Comparison of ENCODE assay signal across 9 mouse cellular contexts in the genomic region with DNA sequence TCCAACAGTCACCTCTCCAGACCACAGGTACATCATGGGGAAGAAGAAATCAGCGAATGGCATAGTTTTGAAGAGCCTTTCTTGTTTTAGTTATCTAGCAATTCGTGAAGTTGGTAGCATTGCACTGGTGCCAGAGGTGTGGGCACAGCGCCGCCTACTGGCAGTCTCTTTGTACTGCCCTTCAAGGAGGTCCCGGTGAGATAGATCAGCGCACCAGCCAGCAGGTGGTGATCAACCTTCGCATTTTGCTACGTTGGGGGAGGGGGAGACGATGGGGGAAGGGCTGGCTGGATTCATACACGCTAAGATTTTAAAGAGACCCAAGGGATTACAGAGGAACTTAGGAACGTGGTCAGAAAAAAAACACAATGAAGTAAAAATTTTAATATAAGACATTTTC.
DNase-seq lines count a peak whose midpoint lies in the region; ATAC-seq and TF ChIP-seq lines count a peak whose summit lies in the region.
"Had no signal": no experiment of that assay in that cellular context is flagged by ENCODE, and none has a peak within 500 bp of the region (broad histone marks: within the 10 kb centered on the region; RNA-seq: fewer than 3 reads in every experiment).

No protein-coding gene starts in this region.

- no peak overlapping the region for H3K4me2 ChIP-seq in forebrain, embryonic 14.5 days (ENCODE audit: low read length)

- under 1% methylated on average over 11 of the region's 11 CpGs for WGBS in forebrain, embryonic 14.5 days
- 1% methylated on average over 11 of the region's 11 CpGs for WGBS in large intestine, adult 2 months
- 3% methylated on average over 11 of the region's 11 CpGs for WGBS in lung, adult 2 months
- under 1% methylated on average over 11 of the region's 11 CpGs for WGBS in olfactory bulb, adult 2 months
- 2% methylated on average over 11 of the region's 11 CpGs for WGBS in thymus, adult 2 months

- no peak overlapping the region for H3K27ac ChIP-seq in ES-Bruce4 (ENCODE audit: insufficient read depth, low read length)
- no peak overlapping the region for H3K27ac ChIP-seq in forebrain, embryonic 14.5 days (ENCODE audit: low read depth, low read length)
- no peak overlapping the region for H3K27ac ChIP-seq in olfactory bulb, adult 2 months (ENCODE audit: insufficient read depth, low read depth, low read length)
- H3K27ac ChIP-seq in thymus, adult 2 months (ENCODE audit: control insufficient read depth, insufficient read depth, low read length), result no peak overlapping the region
- H3K27ac ChIP-seq: macrophage had no signal

- no peaks in the 10 kb centered on the region for H3K27me3 ChIP-seq in ES-Bruce4 (ENCODE audit: control insufficient read depth, insufficient read depth, low read length, poor library complexity, severe bottlenecking)
- H3K27me3 ChIP-seq in forebrain, embryonic 14.5 days (replicated peaks; ENCODE audit: control insufficient read depth, insufficient read depth, low read length), result no peaks in the 10 kb centered on the region
- H3K27me3 ChIP-seq in thymus, adult 2 months (ENCODE audit: control insufficient read depth, insufficient read depth, low read length), result no peaks in the 10 kb centered on the region

- TF ChIP-seq POLR2A in ES-Bruce4 (IDR thresholded peaks at IDR 0.05; ENCODE audit: insufficient read depth, low read length), result no peak
- TF ChIP-seq POLR2A in lung, adult 2 months (IDR thresholded peaks at IDR 0.05; ENCODE audit: borderline replicate concordance, extremely low read depth, low read depth, low read length), result no peak
- TF ChIP-seq POLR2A in olfactory bulb, adult 2 months (IDR thresholded peaks at IDR 0.05; ENCODE audit: insufficient read depth, low read depth, low read length), result no peak
- no peak for TF ChIP-seq POLR2A in thymus, adult 2 months (IDR thresholded peaks at IDR 0.05; ENCODE audit: control insufficient read depth, extremely low read depth, insufficient read depth, low read length, poor library complexity)

- peak; percentile 81 for TF ChIP-seq EP300 in ES-Bruce4 (IDR thresholded peaks at IDR 0.05; ENCODE audit: insufficient read depth, low read depth, low read length)

- no peaks in the 10 kb centered on the region for H3K36me3 ChIP-seq in ES-Bruce4 (ENCODE audit: control insufficient read depth, insufficient read depth, low read length, poor library complexity, severe bottlenecking)
- H3K36me3 ChIP-seq in forebrain, embryonic 14.5 days (ENCODE audit: control insufficient read depth, insufficient read depth, low read length), result no peaks in the 10 kb centered on the region
- H3K36me3 ChIP-seq in thymus, adult 2 months (ENCODE audit: control insufficient read depth, insufficient read depth, low read length), result no peaks in the 10 kb centered on the region

- H3K4me1 ChIP-seq in ES-Bruce4 (ENCODE audit: control insufficient read depth, insufficient read depth, low read length), result peaks cover 2% of the 10 kb centered on the region
- H3K4me1 ChIP-seq in forebrain, embryonic 14.5 days (ENCODE audit: control insufficient read depth, insufficient read depth, low read length), result no peaks in the 10 kb centered on the region
- no peaks in the 10 kb centered on the region for H3K4me1 ChIP-seq in lung, adult 2 months (ENCODE audit: control insufficient read depth, insufficient read depth, low read length)
- H3K4me1 ChIP-seq in olfactory bulb, adult 2 months (ENCODE audit: control insufficient read depth, insufficient read depth, low read length), result no peaks in the 10 kb centered on the region
- H3K4me1 ChIP-seq in thymus, adult 2 months (replicated peaks; ENCODE audit: control insufficient read depth, insufficient read depth, low read length), result no peaks in the 10 kb centered on the region

- DNase-seq in c-Kit-positive CD71-positive TER-119-positive erythroid progenitor cells, embryonic 14.5 days (ENCODE audit: low spot score), result peak; percentile 66
- peak; percentile 89 for DNase-seq in forebrain, embryonic 14.5 days (ENCODE audit: low spot score)
- DNase-seq in heart, postnatal 25 days (ENCODE audit: low spot score), result peak; percentile 5
- DNase-seq in large intestine, adult 2 months (ENCODE audit: low read depth, low spot score), result peak; percentile 44
- DNase-seq in lung, adult 2 months, result peak; percentile 60
- peak; percentile 75 for DNase-seq in thymus, adult 2 months

- TF ChIP-seq CTCF in ES-Bruce4 (IDR thresholded peaks at IDR 0.05; ENCODE audit: low read depth, low read length), result peak; percentile 100
- TF ChIP-seq CTCF in lung, adult 2 months (IDR thresholded peaks at IDR 0.05; ENCODE audit: insufficient read depth, low read length), result peak; percentile 93
- peak; percentile 96 for TF ChIP-seq CTCF in olfactory bulb, adult 2 months (IDR thresholded peaks at IDR 0.05; ENCODE audit: insufficient read depth, low read depth, low read length)
- TF ChIP-seq CTCF in thymus, adult 2 months (IDR thresholded peaks at IDR 0.05; ENCODE audit: borderline replicate concordance, control insufficient read depth, extremely low read depth, insufficient read depth, low read length, poor library complexity), result peak; percentile 96

- H3K9me3 ChIP-seq in ES-Bruce4 (replicated peaks; ENCODE audit: control insufficient read depth, insufficient read depth, low read length, poor library complexity, severe bottlenecking), result no peaks in the 10 kb centered on the region
- no peaks in the 10 kb centered on the region for H3K9me3 ChIP-seq in forebrain, embryonic 14.5 days (replicated peaks; ENCODE audit: control insufficient read depth, low read length)

- H3K9ac ChIP-seq in ES-Bruce4 (ENCODE audit: low read depth, poor library complexity, severe bottlenecking), result no peak overlapping the region
- H3K9ac ChIP-seq in forebrain, embryonic 14.5 days (ENCODE audit: low read length), result no peak overlapping the region

- intact Hi-C loops in heart, postnatal 25 days (cut with DNase I), result loop anchor here (2.0 to 5.0 kb wide), 2 partner anchors 155 to 251 kb away; no protein-coding TSS in a partner anchor

- ATAC-seq in forebrain, embryonic 14.5 days, result peak; percentile 86

- no peak overlapping the region for H3K4me3 ChIP-seq in ES-Bruce4 (ENCODE audit: low read depth, low read length)
- H3K4me3 ChIP-seq in forebrain, embryonic 14.5 days (ENCODE audit: low read depth, low read length), result no peak overlapping the region
- H3K4me3 ChIP-seq in lung, adult 2 months (replicated peaks; ENCODE audit: extremely low read depth, low read depth, low read length), result no peak overlapping the region
- no peak overlapping the region for H3K4me3 ChIP-seq in olfactory bulb, adult 2 months (ENCODE audit: insufficient read depth, low read depth, low read length)
- H3K4me3 ChIP-seq in thymus, adult 2 months (ENCODE audit: control insufficient read depth, insufficient read depth, low read length), result no peak overlapping the region

Comparison
In these comparisons a context has a peak if more than half of its experiments do, and no peak if none do; other contexts are left out.
1. DNase-seq: peak in every context shown above with its lines; median percentile 89 in forebrain, embryonic 14.5 days; 75 in thymus, adult 2 months; 66 in c-Kit-positive CD71-positive TER-119-positive erythroid progenitor cells, embryonic 14.5 days; 60 in lung, adult 2 months; 44 in large intestine, adult 2 months; 5 in heart, postnatal 25 days.